Mouse (Mus musculus): Measurements from ENCODE around the gene Gm21028. TPM values are rescaled to one million over a fixed set of nuclear protein-coding genes. Genes with fewer than 3 reads are reported as not detected.
"Not testable (repeated sequence)": the region's sequence is repeated elsewhere in the genome, so short reads cannot be mapped to it uniquely, and the experiment has no call there.

Gm21028 gene
- not detected in 2 replicates for polyA plus RNA-seq (2012; rRNA removed)

DNA sequence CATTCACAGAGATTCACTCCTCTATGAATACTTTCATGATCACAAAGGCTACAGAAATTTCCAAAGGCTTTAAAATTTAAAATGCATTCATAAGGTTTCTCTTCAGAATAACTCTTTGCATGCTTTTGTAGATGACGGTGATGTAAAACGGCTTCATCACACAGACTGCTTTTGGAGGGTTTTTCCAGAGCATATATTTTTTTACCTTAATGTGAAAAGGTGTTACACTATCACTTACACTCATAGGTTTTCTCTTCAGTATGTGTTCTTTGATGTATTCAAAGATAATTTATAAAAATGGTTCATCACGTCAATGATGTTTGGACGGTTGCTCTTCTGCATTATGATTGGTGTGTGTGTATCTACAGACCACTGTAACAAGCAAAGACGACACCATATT lies at the start of gene Gm21028:
TSS of gene Gm21028 (minus strand) at position 101 of the 400 bp plus-strand sequence.
- no peak within 1 kb of the TSS for H3K27ac ChIP-seq (ENCODE audit: insufficient read depth, low read length)
- TF ChIP-seq POLR2A (IDR thresholded peaks at IDR 0.05; ENCODE audit: borderline replicate concordance, insufficient read depth, low read length) (no peak), CTCF (IDR thresholded peaks at IDR 0.05; ENCODE audit: borderline replicate concordance, insufficient read depth, low read depth, low read length) (no peak)
- H3K27me3 ChIP-seq (ENCODE audit: control insufficient read depth, insufficient read depth, low read length) = no peaks in the 10 kb centered on the region
- 92% methylated on average over 5 of the region's 5 CpGs for WGBS
- DNase-seq = no peak
- H3K4me3 ChIP-seq (replicated peaks; ENCODE audit: insufficient read depth, low read depth, low read length) = no peak within 1 kb of the TSS
- H3K4me1 ChIP-seq (ENCODE audit: control insufficient read depth, insufficient read depth, low read length) = no peaks in the 10 kb centered on the region

DNA sequence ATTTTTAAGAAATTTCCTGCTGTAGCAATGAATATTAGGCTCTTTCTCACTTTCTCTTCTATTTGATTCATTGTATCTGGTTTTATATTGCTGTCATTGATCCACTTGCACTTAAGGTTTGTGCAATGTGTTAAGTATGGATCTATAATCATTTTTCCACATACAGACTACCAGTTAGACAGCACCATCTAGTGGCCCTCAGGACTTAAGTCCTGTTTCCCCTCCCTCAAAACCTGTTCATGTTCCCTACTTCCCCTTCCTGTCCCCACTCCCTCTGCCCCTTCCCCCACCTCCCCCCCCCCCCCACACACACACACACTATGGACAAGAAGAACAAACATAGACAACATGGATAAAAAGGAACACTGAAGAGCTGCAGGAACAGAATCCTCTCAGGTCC lies 17.3 kb upstream of the Gm21028 start:
- H3K27ac ChIP-seq (ENCODE audit: insufficient read depth, low read length); DNase-seq; H3K4me3 ChIP-seq (replicated peaks; ENCODE audit: insufficient read depth, low read depth, low read length): not testable (repeated sequence)

DNA sequence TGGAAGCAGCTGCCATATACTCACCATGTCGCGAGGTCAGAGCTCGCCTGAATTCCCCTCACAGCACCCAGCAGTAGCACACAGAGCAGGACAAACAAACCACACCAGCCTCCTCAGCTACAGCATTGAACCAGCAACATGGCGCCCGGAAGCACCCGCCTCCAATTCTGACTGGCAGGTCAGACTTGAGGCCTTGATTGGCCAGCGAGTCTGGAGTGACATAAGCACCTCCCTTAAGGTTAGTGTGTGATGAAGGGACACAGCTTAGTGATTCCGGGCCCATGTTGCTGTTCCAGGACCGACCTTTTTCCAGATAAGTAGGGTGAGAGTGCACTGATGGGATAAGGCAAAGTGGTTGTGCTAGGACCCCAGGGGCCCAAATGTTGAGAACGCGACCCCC lies 14.0 kb upstream of the Gm21028 start, which contains the start of gene Zfp977:
TSS of gene Zfp977 (minus strand) at position 135 of the 400 bp plus-strand sequence.
- not testable (repeated sequence) for DNase-seq; H3K27ac ChIP-seq (ENCODE audit: insufficient read depth, low read length); H3K27me3 ChIP-seq (ENCODE audit: control insufficient read depth, insufficient read depth, low read length); H3K4me1 ChIP-seq (ENCODE audit: control insufficient read depth, insufficient read depth, low read length); H3K4me3 ChIP-seq (replicated peaks; ENCODE audit: insufficient read depth, low read depth, low read length)
- 88% methylated on average over 11 of the region's 11 CpGs for WGBS

More for the DNA sequence above, 17.3 kb upstream of the Gm21028 start:
- H3K4me1 ChIP-seq (ENCODE audit: control insufficient read depth, insufficient read depth, low read length); H3K27me3 ChIP-seq (ENCODE audit: control insufficient read depth, insufficient read depth, low read length): not testable (repeated sequence)

DNA sequence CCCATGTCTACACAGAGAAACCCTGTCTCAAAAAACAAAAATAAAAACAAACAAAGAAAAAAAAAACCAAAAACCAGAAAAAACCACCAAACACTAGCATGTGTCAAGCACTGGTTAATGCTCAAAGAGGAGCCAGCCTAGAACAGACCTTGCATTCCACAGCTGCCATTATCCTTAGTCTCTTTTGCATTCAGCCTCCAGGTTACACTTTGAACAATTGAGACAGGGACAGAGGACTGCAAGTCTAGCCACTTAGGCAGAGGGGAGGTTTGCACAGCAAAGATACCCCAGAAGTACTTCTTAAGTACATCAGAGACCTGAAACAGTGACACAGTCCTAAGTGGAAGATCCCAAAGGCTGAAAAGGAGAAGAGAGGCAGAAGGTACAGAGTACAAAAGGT lies 12.9 kb upstream of the Gm21028 start:
- H3K4me1 ChIP-seq (ENCODE audit: control insufficient read depth, insufficient read depth, low read length); H3K27ac ChIP-seq (ENCODE audit: insufficient read depth, low read length); DNase-seq; H3K4me3 ChIP-seq (replicated peaks; ENCODE audit: insufficient read depth, low read depth, low read length); H3K27me3 ChIP-seq (ENCODE audit: control insufficient read depth, insufficient read depth, low read length): not testable (repeated sequence)

DNA sequence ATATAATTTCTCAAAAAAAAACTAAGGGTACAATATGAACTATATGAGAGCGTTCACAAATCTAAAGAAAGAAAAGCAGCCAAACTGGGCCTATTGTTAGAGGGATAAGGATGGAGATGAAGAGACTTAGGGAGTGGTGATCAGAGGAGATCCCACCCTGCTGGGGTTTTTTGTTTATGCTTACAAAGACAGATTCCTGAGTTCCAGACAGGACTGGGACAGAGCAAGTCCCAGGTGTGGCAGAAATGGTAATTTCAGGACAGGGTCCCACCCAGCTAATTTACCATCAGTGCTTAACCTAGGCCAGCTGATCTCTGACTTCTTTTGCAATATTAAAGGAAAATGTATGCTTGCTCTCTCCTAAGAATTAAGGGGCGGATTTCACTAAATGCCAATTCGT lies 26.6 kb downstream of the Gm21028 start:
- Histone ChIP-seq H3K4me1 (ENCODE audit: control insufficient read depth, insufficient read depth, low read length) (no peaks in the 10 kb centered on the region), H3K27me3 (ENCODE audit: control insufficient read depth, insufficient read depth, low read length) (no peaks in the 10 kb centered on the region), H3K4me3 (replicated peaks; ENCODE audit: insufficient read depth, low read depth, low read length) (no peak overlapping the region), H3K27ac (ENCODE audit: insufficient read depth, low read length) (no peak overlapping the region)
- 69% methylated on average over 3 of the region's 3 CpGs for WGBS
- no peak for TF ChIP-seq POLR2A (IDR thresholded peaks at IDR 0.05; ENCODE audit: borderline replicate concordance, insufficient read depth, low read length)
- no peak for TF ChIP-seq CTCF (IDR thresholded peaks at IDR 0.05; ENCODE audit: borderline replicate concordance, insufficient read depth, low read depth, low read length)
- DNase-seq = no peak

Other genes with a start within 250 kb of the Gm21028 start
- gene 4933421I07Rik, start 130.5 kb downstream of the Gm21028 start, polyA plus RNA-seq (2012; rRNA removed) = not detected in 2 replicates
- 4.6 and 5.2 TPM in 2 replicates for gene Zfp141, start 72.8 kb downstream of the Gm21028 start, polyA plus RNA-seq (2012; rRNA removed)
- 0.49 and 0.57 TPM in 2 replicates for gene Zfp977, start 14.0 kb upstream of the Gm21028 start, polyA plus RNA-seq (2012; rRNA removed)
- 1.2 TPM in 2 replicates for gene Zfp976, start 64.0 kb upstream of the Gm21028 start, polyA plus RNA-seq (2012; rRNA removed)
- 3.7 and 3.9 TPM in 2 replicates for gene Zfp975, start 114.2 kb upstream of the Gm21028 start, polyA plus RNA-seq (2012; rRNA removed)
- not detected in 2 replicates for gene Gm17067, start 148.4 kb upstream of the Gm21028 start, polyA plus RNA-seq (2012; rRNA removed)
- gene Vmn2r62, start 214.9 kb upstream of the Gm21028 start, polyA plus RNA-seq (2012; rRNA removed) = not detected in 2 replicates